Mouse (Mus musculus) mesoderm, embryonic 11.5 days (tissue): ENCODE data around the gene Mettl22.

Experiments
- DNase-seq: peaks from one replicate; pipeline ENCODE4 v3.0.0-alpha.2; 2012; ENCODE audit warnings: low read depth, low spot score

The Mettl22 gene

GRCm38 (mm10) chr16:8470603-8471481 is at the start of gene Mettl22:
TSS of gene Mettl22 (plus strand) at chr16:8470788.
- peak; percentile 95 for DNase-seq

GRCm38 (mm10) chr16:8420842-8421241 is 49.7 kb upstream of the Mettl22 start:
- DNase-seq, result no peak

- DNase-seq, result no peak
Measured at GRCm38 (mm10) chr16:8423626-8424114, 46.9 kb upstream of the Mettl22 start.

GRCm38 (mm10) chr16:8424161-8424970 is 46.2 kb upstream of the Mettl22 start:
- no peak for DNase-seq

- DNase-seq, result peak; percentile 26
Measured at GRCm38 (mm10) chr16:8424971-8425330, 45.6 kb upstream of the Mettl22 start, which contains the start of gene Tmem114. TSS of gene Tmem114 (minus strand) at chr16:8425136.

GRCm38 (mm10) chr16:8425736-8426135 is 44.9 kb upstream of the Mettl22 start:
- DNase-seq, result no peak

- no peak for DNase-seq
Measured at GRCm38 (mm10) chr16:8429531-8429930, 41.1 kb upstream of the Mettl22 start.

- DNase-seq, result no peak
Measured at GRCm38 (mm10) chr16:8432616-8433015, 38.0 kb upstream of the Mettl22 start.

GRCm38 (mm10) chr16:8444911-8445310 is 25.7 kb upstream of the Mettl22 start:
- no peak for DNase-seq

GRCm38 (mm10) chr16:8446256-8446655 is 24.3 kb upstream of the Mettl22 start:
- DNase-seq, result no peak

GRCm38 (mm10) chr16:8453301-8453700 is 17.3 kb upstream of the Mettl22 start:
- DNase-seq, result no peak

- DNase-seq, result no peak
Measured at GRCm38 (mm10) chr16:8455221-8455620, 15.4 kb upstream of the Mettl22 start.

- DNase-seq, result no peak
Measured at GRCm38 (mm10) chr16:8458391-8458790, 12.2 kb upstream of the Mettl22 start.

GRCm38 (mm10) chr16:8459098-8459497 is 11.5 kb upstream of the Mettl22 start:
- peak; percentile 72 for DNase-seq

- DNase-seq, result no peak
Measured at GRCm38 (mm10) chr16:8470132-8470531, 456 bp upstream of the Mettl22 start.

- no peak for DNase-seq
Measured at GRCm38 (mm10) chr16:8487396-8488005, 16.9 kb downstream of the Mettl22 start.

GRCm38 (mm10) chr16:8489340-8489739 is 18.8 kb downstream of the Mettl22 start:
- no peak for DNase-seq

- peak; percentile 46 for DNase-seq
Measured at GRCm38 (mm10) chr16:8491743-8492490, 21.3 kb downstream of the Mettl22 start.

- DNase-seq, result peak; percentile 86
Measured at GRCm38 (mm10) chr16:8494268-8494667, 23.7 kb downstream of the Mettl22 start.

- no peak for DNase-seq
Measured at GRCm38 (mm10) chr16:8496967-8497366, 26.4 kb downstream of the Mettl22 start.

GRCm38 (mm10) chr16:8504271-8504670 is 33.7 kb downstream of the Mettl22 start:
- no peak for DNase-seq
